Mouse (Mus musculus) midbrain, embryonic 16.5 days (tissue): Measurements from ENCODE around the gene Eif4a1. TPM values are rescaled to one million over a fixed set of nuclear protein-coding genes. Genes with fewer than 3 reads are reported as not detected.
A peak's percentile ranks its signal among the peaks of the same experiment; 100 is the strongest.

Source experiments
- ATAC-seq: fragments of 200-750 bp; cut with Nextera tagmentation; 2 replicates; pipeline ENCODE4 v1.8.0; 2017; ENCODE audit warnings: moderate TSS enrichment
- H3K27ac ChIP-seq: fragments of 300-500 bp; sonication (generic); 2 replicates; pipeline ENCODE4 v1.5.1; 2014; ENCODE audit warnings: mild to moderate bottlenecking, low read length, mixed read lengths
- H3K27me3 ChIP-seq: fragments of 300-500 bp; sonication (generic); 2 replicates; pipeline ENCODE4 v1.6.1; 2014; ENCODE audit warnings: low read depth, low read length, mixed read lengths; ENCODE audit not compliant: control insufficient read depth, insufficient read depth
- H3K36me3 ChIP-seq: fragments of 300-500 bp; sonication (generic); 2 replicates; pipeline ENCODE4 v1.6.1; 2014; ENCODE audit warnings: mild to moderate bottlenecking, low read length, moderate library complexity, mixed read lengths; ENCODE audit not compliant: control insufficient read depth, insufficient read depth
- H3K4me1 ChIP-seq: fragments of 300-500 bp; sonication (generic); 2 replicates; pipeline ENCODE4 v1.6.1; 2014; ENCODE audit warnings: mild to moderate bottlenecking, low read length, mixed read lengths; ENCODE audit not compliant: control insufficient read depth, insufficient read depth
- H3K4me2 ChIP-seq: fragments of 300-500 bp; sonication (generic); 2 replicates; pipeline ENCODE4 v1.6.1; 2014; ENCODE audit warnings: mild to moderate bottlenecking, low read length, mixed read lengths
- H3K4me3 ChIP-seq: fragments of 300-500 bp; sonication (generic); 2 replicates; pipeline ENCODE4 v1.5.1; 2014; ENCODE audit warnings: low read depth, mild to moderate bottlenecking, low read length, moderate library complexity, mixed read lengths
- H3K9ac ChIP-seq: fragments of 300-500 bp; sonication (generic); 2 replicates; pipeline ENCODE4 v1.6.1; 2014; ENCODE audit warnings: low read depth, low read length, mixed read lengths
- H3K9me3 ChIP-seq: fragments of 300-500 bp; sonication (generic); replicated peaks from 2 replicates; pipeline ENCODE4 v1.6.1; 2014; ENCODE audit warnings: mild to moderate bottlenecking, low read length, mixed read lengths; ENCODE audit not compliant: control insufficient read depth, poor library complexity, severe bottlenecking
- WGBS: fragments of 180-500 bp; shearing (Covaris S2); extraction: QIAGEN DNeasy Blood & Tissue Kit; methylation state at CpG from one replicate; pipeline ENCODE4 v1.1.7; 2014; 5-methylcytosine and 5-hydroxymethylcytosine counted together
- microRNA counts: library from miRNA; unstranded; fragments of <30 nt; microRNA quantifications from one replicate; lab custom pipeline; 2016
- microRNA-seq: library from miRNA; unstranded; fragments of <30 nt; microRNA quantifications from one replicate; pipeline ENCODE4, GENCODE M21; 2017
- polyA plus RNA-seq: library from polyadenylated mRNA; unstranded; fragments of >200 nt; fragmentation: Nextera tagmentation; extraction: Ambion mirVana; gene quantifications from 2 replicates; pipeline ENCODE4 v1.2.1, GENCODE M21; 2015

The Eif4a1 gene
- polyA plus RNA-seq, 1 experiment from 2014 or later, result 496 TPM

DNA sequence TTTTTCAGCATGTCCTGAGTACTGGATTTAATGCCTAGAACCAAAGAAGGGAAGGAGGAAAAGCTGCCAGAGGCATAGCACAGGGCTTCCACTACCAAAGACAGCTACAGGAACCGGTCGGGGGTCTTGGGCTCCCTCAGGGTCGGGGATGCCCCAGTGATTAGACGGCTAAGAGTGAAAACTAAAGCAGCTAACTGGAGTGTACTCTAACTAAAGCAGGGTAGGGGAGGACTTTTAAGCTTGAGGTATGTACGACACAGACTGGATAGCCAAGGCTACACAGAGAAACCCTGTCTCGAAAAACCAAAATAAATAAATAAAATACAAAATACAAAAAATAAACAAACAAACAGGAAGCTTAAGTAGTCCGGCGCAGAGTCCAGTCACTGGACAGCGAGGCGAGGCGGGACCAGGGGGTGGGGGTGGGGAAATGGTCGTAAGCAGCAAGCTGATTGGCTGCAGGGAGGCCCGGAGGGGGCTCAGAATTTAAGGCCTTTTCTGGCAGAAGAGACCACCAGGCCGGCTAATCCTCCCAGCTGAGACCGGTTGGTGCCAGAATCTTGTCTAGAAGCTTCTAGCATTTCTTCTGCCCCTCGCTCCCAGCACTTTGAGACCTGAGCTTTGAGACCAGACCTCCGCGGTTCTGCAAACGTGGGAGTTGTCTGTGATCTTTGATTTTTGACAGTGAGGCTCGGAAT, 50.5 kb downstream of the Eif4a1 start, which contains the start of gene Sat2:
Gene Sat2, plus strand, starts transcription at position 454 of the 698 bp plus-strand sequence.
- under 1% methylated on average over 20 of the region's 20 CpGs for WGBS
- Histone ChIP-seq H3K4me2 (peak within 1 kb of the TSS; percentile 75), H3K9ac (peak within 1 kb of the TSS; percentile 80), H3K27me3 (no peaks in the 10 kb centered on the region), H3K27ac (peak within 1 kb of the TSS; percentile 83), H3K4me1 (peaks cover 10% of the 10 kb centered on the region), H3K36me3 (no peaks in the 10 kb centered on the region), H3K9me3 (no peaks in the 10 kb centered on the region), H3K4me3 (peak within 1 kb of the TSS; percentile 56)
- ATAC-seq, result peak; percentile 86

DNA sequence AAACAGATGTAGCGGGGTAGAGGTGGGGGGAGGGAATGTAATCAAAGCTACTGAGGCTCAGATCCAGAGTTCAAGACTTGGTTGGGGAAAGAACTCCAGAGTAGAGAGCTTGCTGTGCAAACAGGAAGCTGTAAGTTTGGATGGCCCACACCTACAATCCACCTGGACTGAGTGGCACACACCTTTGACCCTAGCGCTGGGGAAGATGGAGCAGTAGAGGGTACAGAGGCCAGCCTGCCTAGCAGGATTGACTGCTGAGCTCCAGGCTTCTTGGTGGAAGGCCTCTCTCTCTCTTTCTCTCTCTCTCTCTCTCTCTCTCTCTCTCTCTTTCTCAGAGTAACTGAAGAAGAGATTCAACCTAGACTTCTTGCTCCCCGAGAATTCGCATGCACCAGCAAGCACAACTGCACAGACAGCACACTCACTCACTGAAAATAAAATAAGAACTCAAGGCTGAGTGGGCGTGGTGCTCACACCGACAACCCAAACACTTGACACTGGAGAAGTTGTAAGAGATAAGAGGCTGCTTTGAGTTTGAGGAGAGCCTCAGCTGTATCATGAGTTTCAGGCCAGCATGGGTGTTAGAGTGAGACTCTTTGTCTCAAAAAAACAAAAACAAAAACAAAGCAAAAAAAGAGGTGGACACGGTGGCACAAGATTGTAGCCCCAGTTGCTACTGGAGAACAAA, 51.7 kb downstream of the Eif4a1 start:
- Histone ChIP-seq H3K9me3 (no peaks in the 10 kb centered on the region), H3K4me3 (no peak overlapping the region), H3K27ac (no peak overlapping the region), H3K36me3 (no peaks in the 10 kb centered on the region), H3K4me1 (peaks cover 10% of the 10 kb centered on the region), H3K27me3 (no peaks in the 10 kb centered on the region), H3K9ac (no peak overlapping the region), H3K4me2 (no peak overlapping the region)
- WGBS, result 89% methylated on average over 7 of the region's 7 CpGs
- no peak for ATAC-seq

DNA sequence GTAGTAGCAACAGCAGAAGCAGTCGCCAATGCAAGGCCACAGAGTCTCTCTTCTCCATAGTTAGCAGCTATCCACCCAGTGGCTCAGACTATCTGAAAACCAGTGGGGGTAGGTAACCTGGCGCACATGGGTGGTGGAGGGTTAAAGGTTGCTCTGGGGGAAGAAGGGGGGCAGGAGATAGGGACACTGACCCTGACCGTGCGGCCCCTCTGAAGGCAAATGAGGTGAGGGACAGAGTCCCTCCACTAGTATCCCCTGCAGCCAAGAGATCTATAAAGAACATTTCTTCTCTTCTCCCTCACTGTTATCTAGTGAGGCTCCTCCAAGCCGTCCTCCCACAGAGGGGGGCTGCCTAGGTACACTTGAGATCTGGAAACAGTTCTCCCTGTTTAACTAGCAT, 54.4 kb downstream of the Eif4a1 start, which contains the start of gene Shbg:
Gene Shbg, minus strand, starts transcription at position 101 of the 400 bp plus-strand sequence.
- Histone ChIP-seq H3K36me3 (no peaks in the 10 kb centered on the region), H3K4me1 (peaks cover 11% of the 10 kb centered on the region), H3K4me2 (no peak within 1 kb of the TSS), H3K9me3 (no peaks in the 10 kb centered on the region), H3K4me3 (no peak within 1 kb of the TSS), H3K9ac (no peak within 1 kb of the TSS), H3K27ac (no peak within 1 kb of the TSS), H3K27me3 (no peaks in the 10 kb centered on the region)
- WGBS, result 76% methylated on average over 5 of the region's 5 CpGs
- no peak for ATAC-seq

MicroRNAs within 50 kb of the gene (microRNA counts, 519-probe panel; counts per million panel counts)
- microRNA mmu-miR-1934 (lab: Ali Mortazavi, UCI) (386 counts per million, percentile 18 among the panel's probes with 10 or more counts), microRNA mmu-miR-467f (lab: Ali Mortazavi, UCI) (2,830 counts per million, percentile 84 among the panel's probes with 10 or more counts)

Small RNAs within 50 kb of the gene (microRNA-seq; reads per million reads assigned to microRNA genes)
- gene Mir1934, result 2.4 reads per million, percentile 10 among the genes with 10 or more reads in this experiment
- gene Mir467f, result not detected

Other genes with a start within 250 kb of the Eif4a1 start
- gene Dnah2, start 123.3 kb downstream of the Eif4a1 start, polyA plus RNA-seq, result 4.4 and 5.1 TPM in 2 replicates
- gene Efnb3, start 112.2 kb downstream of the Eif4a1 start, polyA plus RNA-seq, result 165 and 178 TPM in 2 replicates
- 19.2 and 20.9 TPM in 2 replicates for gene Wrap53, start 92.2 kb downstream of the Eif4a1 start, polyA plus RNA-seq
- gene Trp53, start 92.1 kb downstream of the Eif4a1 start, polyA plus RNA-seq, result 48.9 and 57.3 TPM in 2 replicates
- 65.8 and 95.2 TPM in 2 replicates for gene Atp1b2, start 66.5 kb downstream of the Eif4a1 start, polyA plus RNA-seq
- not detected in 2 replicates for gene Shbg, start 54.5 kb downstream of the Eif4a1 start, polyA plus RNA-seq
- 23.8 and 27.1 TPM in 2 replicates for gene Sat2, start 50.4 kb downstream of the Eif4a1 start, polyA plus RNA-seq
- 33.3 and 37.3 TPM in 2 replicates for gene Fxr2, start 39.4 kb downstream of the Eif4a1 start, polyA plus RNA-seq
- not detected in 2 replicates for gene Sox15, start 17.1 kb downstream of the Eif4a1 start, polyA plus RNA-seq
- gene Mpdu1, start 9.8 kb downstream of the Eif4a1 start, polyA plus RNA-seq, result 101 and 104 TPM in 2 replicates
- gene Cd68, start 6.3 kb downstream of the Eif4a1 start, polyA plus RNA-seq, result 6.4 and 9.7 TPM in 2 replicates
- gene Senp3, start 9.7 kb upstream of the Eif4a1 start, polyA plus RNA-seq, result 94.0 and 98.5 TPM in 2 replicates
- gene Tnfsf13, start 13.4 kb upstream of the Eif4a1 start, polyA plus RNA-seq, result 0.53 and 0.66 TPM in 2 replicates
- gene Tnfsf12, start 23.4 kb upstream of the Eif4a1 start, polyA plus RNA-seq, result 2.3 and 3.0 TPM in 2 replicates
- gene Tnfsfm13, start 23.7 kb upstream of the Eif4a1 start, polyA plus RNA-seq, result 0.60 and 0.87 TPM in 2 replicates
- gene Polr2a, start 86.2 kb upstream of the Eif4a1 start, polyA plus RNA-seq, result 13.0 and 15.5 TPM in 2 replicates
- gene Slc35g3, start 89.5 kb upstream of the Eif4a1 start, polyA plus RNA-seq, result 0.21 and 0.22 TPM in 2 replicates
- gene Zbtb4, start 93.5 kb upstream of the Eif4a1 start, polyA plus RNA-seq, result 4.2 and 5.2 TPM in 2 replicates
- gene Chrnb1, start 123.5 kb upstream of the Eif4a1 start, polyA plus RNA-seq, result 1.4 and 1.6 TPM in 2 replicates
- gene Fgf11, start 129.4 kb upstream of the Eif4a1 start, polyA plus RNA-seq, result 4.1 and 4.5 TPM in 2 replicates
- 0.54 and 0.56 TPM in 2 replicates for gene Tmem102, start 133.2 kb upstream of the Eif4a1 start, polyA plus RNA-seq
- gene Gm39566, start 142.9 kb upstream of the Eif4a1 start, polyA plus RNA-seq, result not detected in 2 replicates
- gene Spem2, start 146.0 kb upstream of the Eif4a1 start, polyA plus RNA-seq, result not detected in 2 replicates
- gene Spem1, start 149.8 kb upstream of the Eif4a1 start, polyA plus RNA-seq, result 0.24 and 0.68 TPM in 2 replicates
- gene Nlgn2, start 165.4 kb upstream of the Eif4a1 start, polyA plus RNA-seq, result 20.6 and 21.5 TPM in 2 replicates
- 271 and 312 TPM in 2 replicates for gene Tmem256, start 166.1 kb upstream of the Eif4a1 start, polyA plus RNA-seq
- gene Plscr3, start 174.0 kb upstream of the Eif4a1 start, polyA plus RNA-seq, result 46.3 and 48.1 TPM in 2 replicates
- 0.11 and 0.35 TPM in 2 replicates for gene Tnk1, start 186.3 kb upstream of the Eif4a1 start, polyA plus RNA-seq
- gene Tmem95, start 205.6 kb upstream of the Eif4a1 start, polyA plus RNA-seq, result not detected in 2 replicates
- gene Kctd11, start 209.0 kb upstream of the Eif4a1 start, polyA plus RNA-seq, result 1.3 and 1.9 TPM in 2 replicates
- gene Acap1, start 223.1 kb upstream of the Eif4a1 start, polyA plus RNA-seq, result 0.26 and 0.42 TPM in 2 replicates
- 6.6 and 7.4 TPM in 2 replicates for gene 2810408A11Rik, start 228.6 kb upstream of the Eif4a1 start, polyA plus RNA-seq
- gene Neurl4, start 228.6 kb upstream of the Eif4a1 start, polyA plus RNA-seq, result 18.7 and 24.1 TPM in 2 replicates
- 70.3 TPM in 2 replicates for gene Gps2, start 241.5 kb upstream of the Eif4a1 start, polyA plus RNA-seq
- 1,061 and 1,062 TPM in 2 replicates for gene Eif5a, start 249.5 kb upstream of the Eif4a1 start, polyA plus RNA-seq